Mouse (Mus musculus) neural tube, embryonic 12.5 days (tissue): Measurements from ENCODE around the gene Il31ra. TPM values are rescaled to one million over a fixed set of nuclear protein-coding genes. Genes with fewer than 3 reads are reported as not detected.

Experiments
- ATAC-seq: fragments of 200-750 bp; cut with Nextera tagmentation; 2 replicates; pipeline ENCODE4 v1.8.0; 2017; ENCODE audit warnings: low read depth, mild to moderate bottlenecking, moderate TSS enrichment, moderate library complexity; ENCODE audit not compliant: low FRiP score
- H3K27ac ChIP-seq: fragments of 300-500 bp; sonication (generic); 2 replicates; pipeline ENCODE4 v1.5.1; 2016
- H3K27me3 ChIP-seq: fragments of 300-500 bp; sonication (generic); replicated peaks from 2 replicates; pipeline ENCODE4 v1.6.1; 2016; ENCODE audit warnings: mild to moderate bottlenecking
- H3K36me3 ChIP-seq: fragments of 300-500 bp; sonication (generic); 2 replicates; pipeline ENCODE4 v1.6.1; 2016; ENCODE audit warnings: mild to moderate bottlenecking
- H3K4me1 ChIP-seq: fragments of 300-500 bp; sonication (generic); 2 replicates; pipeline ENCODE4 v1.6.1; 2016
- H3K4me2 ChIP-seq: fragments of 300-500 bp; sonication (generic); replicated peaks from 2 replicates; pipeline ENCODE4 v1.6.1; 2016; ENCODE audit warnings: mild to moderate bottlenecking
- H3K4me3 ChIP-seq: fragments of 300-500 bp; sonication (generic); 2 replicates; pipeline ENCODE4 v1.5.1; 2016
- H3K9ac ChIP-seq: fragments of 300-500 bp; sonication (generic); 2 replicates; pipeline ENCODE4 v1.6.1; 2016; ENCODE audit warnings: mild to moderate bottlenecking
- H3K9me3 ChIP-seq: fragments of 300-500 bp; sonication (generic); 2 replicates; pipeline ENCODE4 v1.6.1; 2016; ENCODE audit warnings: mild to moderate bottlenecking
- WGBS: fragments of 180-500 bp; shearing (Covaris S2); methylation state at CpG from one replicate; pipeline ENCODE4 v1.1.7; 2016; 5-methylcytosine and 5-hydroxymethylcytosine counted together
- polyA plus RNA-seq: library from polyadenylated mRNA; unstranded; fragments of >200 nt; fragmentation: Nextera tagmentation; extraction: Ambion mirVana; gene quantifications from 2 replicates; pipeline ENCODE4 v1.2.1, GENCODE M21; 2016

The Il31ra gene
- polyA plus RNA-seq, 1 experiment from 2014 or later, result 0.16 TPM

GRCm38 (mm10) chr13:112553304-112553703, 40.9 kb downstream of the Il31ra start:
- Histone ChIP-seq H3K36me3 (no peaks in the 10 kb centered on the region), H3K27ac (no peak overlapping the region), H3K9me3 (no peaks in the 10 kb centered on the region), H3K27me3 (no peaks in the 10 kb centered on the region), H3K9ac (no peak overlapping the region), H3K4me2 (no peak overlapping the region), H3K4me1 (no peaks in the 10 kb centered on the region), H3K4me3 (no peak overlapping the region)
- 96% methylated on average over 5 of the region's 5 CpGs for WGBS
- no peak for ATAC-seq

- no peak for ATAC-seq
- Histone ChIP-seq H3K4me1 (no peaks in the 10 kb centered on the region), H3K4me3 (no peak overlapping the region), H3K27ac (no peak overlapping the region), H3K27me3 (no peaks in the 10 kb centered on the region), H3K4me2 (no peak overlapping the region), H3K36me3 (no peaks in the 10 kb centered on the region), H3K9ac (no peak overlapping the region), H3K9me3 (no peaks in the 10 kb centered on the region)
- WGBS, result 89% methylated on average over 7 of the region's 7 CpGs
These were observed 42.3 kb downstream of the Il31ra start for GRCm38 (mm10) chr13:112551641-112552548.

GRCm38 (mm10) chr13:112541223-112541975, 52.8 kb downstream of the Il31ra start:
- 80% methylated on average over 10 of the region's 10 CpGs for WGBS
- no peak overlapping the region for H3K4me3 ChIP-seq
- no peak overlapping the region for H3K9ac ChIP-seq
- no peak overlapping the region for H3K4me2 ChIP-seq
- no peaks in the 10 kb centered on the region for H3K9me3 ChIP-seq
- H3K4me1 ChIP-seq, result no peaks in the 10 kb centered on the region
- no peaks in the 10 kb centered on the region for H3K36me3 ChIP-seq
- no peak overlapping the region for H3K27ac ChIP-seq
- H3K27me3 ChIP-seq, result no peaks in the 10 kb centered on the region
- ATAC-seq, result no peak

DNA sequence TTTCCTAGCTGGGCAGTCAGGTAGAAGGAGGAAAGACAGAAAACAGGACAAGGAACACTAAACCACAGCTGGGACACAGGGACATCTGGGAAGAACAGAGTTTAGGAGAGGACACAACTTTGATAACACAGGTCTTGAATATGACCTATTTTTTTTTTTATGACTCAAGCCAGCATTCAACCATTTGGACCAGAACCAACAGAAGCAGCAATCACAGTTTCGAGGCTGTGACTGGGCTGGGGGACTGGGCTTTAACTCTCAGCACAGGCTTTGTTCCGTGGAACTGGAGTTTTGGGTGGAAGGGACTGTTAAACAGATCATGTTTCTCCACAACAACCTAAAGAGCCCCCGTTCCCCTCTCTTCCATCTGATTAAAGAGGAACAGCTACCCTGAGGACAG, 53.5 kb downstream of the Il31ra start:
- WGBS, result 62% methylated on average over 3 of the region's 3 CpGs
- no peak for ATAC-seq
- H3K4me2 ChIP-seq, result no peak overlapping the region

DNA sequence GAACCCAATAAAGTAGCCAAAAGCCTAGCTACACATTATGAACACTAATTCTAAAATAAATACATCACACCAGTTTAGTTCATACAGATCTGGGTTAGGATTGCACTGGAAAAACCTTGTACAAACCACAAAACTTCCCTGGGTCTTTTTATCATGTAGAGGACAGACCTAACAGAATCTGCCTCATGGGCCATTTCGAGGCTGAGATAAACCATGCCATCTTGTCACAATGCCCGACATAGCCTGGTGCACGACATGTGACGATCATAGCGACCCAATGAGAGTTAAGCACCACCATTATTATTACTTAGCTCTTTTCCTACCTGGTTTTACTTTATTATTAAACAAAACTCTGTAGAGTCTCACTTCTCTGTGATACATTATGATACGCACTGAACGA, 57.1 kb downstream of the Il31ra start:
- H3K4me3 ChIP-seq, result no peak overlapping the region
- no peaks in the 10 kb centered on the region for H3K9me3 ChIP-seq
- no peak overlapping the region for H3K4me2 ChIP-seq
- no peaks in the 10 kb centered on the region for H3K36me3 ChIP-seq
- H3K9ac ChIP-seq, result no peak overlapping the region
- no peak overlapping the region for H3K27ac ChIP-seq
- no peaks in the 10 kb centered on the region for H3K27me3 ChIP-seq
- no peak for ATAC-seq
- H3K4me1 ChIP-seq, result no peaks in the 10 kb centered on the region
- whole genome bisulfite sequencing, result 91% methylated on average over 7 of the region's 7 CpGs

More for the DNA sequence above, 53.5 kb downstream of the Il31ra start:
- Histone ChIP-seq H3K9ac (no peak overlapping the region), H3K9me3 (no peaks in the 10 kb centered on the region), H3K4me1 (no peaks in the 10 kb centered on the region), H3K27me3 (no peaks in the 10 kb centered on the region), H3K27ac (no peak overlapping the region), H3K36me3 (no peaks in the 10 kb centered on the region), H3K4me3 (no peak overlapping the region)

GRCm38 (mm10) chr13:112536611-112537010, 57.5 kb downstream of the Il31ra start:
- no peaks in the 10 kb centered on the region for H3K27me3 ChIP-seq
- H3K36me3 ChIP-seq, result no peaks in the 10 kb centered on the region

GRCm38 (mm10) chr13:112533556-112533955, 60.6 kb downstream of the Il31ra start:
- 82% methylated on average over 9 of the region's 9 CpGs for WGBS
- Histone ChIP-seq H3K4me2 (no peak overlapping the region), H3K4me1 (no peaks in the 10 kb centered on the region), H3K27ac (no peak overlapping the region), H3K9ac (no peak overlapping the region), H3K27me3 (no peaks in the 10 kb centered on the region), H3K36me3 (no peaks in the 10 kb centered on the region), H3K9me3 (no peaks in the 10 kb centered on the region), H3K4me3 (no peak overlapping the region)
- no peak for ATAC-seq

More at GRCm38 (mm10) chr13:112536611-112537010, 57.5 kb downstream of the Il31ra start:
- no peak overlapping the region for H3K4me2 ChIP-seq
- H3K9ac ChIP-seq, result no peak overlapping the region
- H3K4me1 ChIP-seq, result no peaks in the 10 kb centered on the region
- H3K27ac ChIP-seq, result no peak overlapping the region
- no peak for ATAC-seq
- no peak overlapping the region for H3K4me3 ChIP-seq
- WGBS, result 51% methylated on average over 4 of the region's 4 CpGs
- no peaks in the 10 kb centered on the region for H3K9me3 ChIP-seq

- Histone ChIP-seq H3K4me3 (no peak overlapping the region), H3K9me3 (no peaks in the 10 kb centered on the region), H3K9ac (no peak overlapping the region), H3K4me1 (no peaks in the 10 kb centered on the region), H3K36me3 (no peaks in the 10 kb centered on the region), H3K27ac (no peak overlapping the region), H3K27me3 (no peaks in the 10 kb centered on the region), H3K4me2 (no peak overlapping the region)
- WGBS, result 87% methylated on average over 6 of the region's 6 CpGs
- no peak for ATAC-seq
These were observed 61.9 kb downstream of the Il31ra start for GRCm38 (mm10) chr13:112532235-112532634.

- WGBS, result 41% methylated on average over 3 of the region's 3 CpGs
- Histone ChIP-seq H3K4me3 (no peak overlapping the region), H3K4me1 (no peaks in the 10 kb centered on the region), H3K9me3 (no peaks in the 10 kb centered on the region), H3K27me3 (no peaks in the 10 kb centered on the region), H3K27ac (no peak overlapping the region), H3K9ac (no peak overlapping the region), H3K4me2 (no peak overlapping the region), H3K36me3 (no peaks in the 10 kb centered on the region)
- ATAC-seq, result peak; percentile 63; the same call in 1 of the 2 replicates
These were observed 64.3 kb downstream of the Il31ra start for GRCm38 (mm10) chr13:112529893-112530292.

GRCm38 (mm10) chr13:112527186-112527585, 67.0 kb downstream of the Il31ra start:
- Histone ChIP-seq H3K9me3 (no peaks in the 10 kb centered on the region), H3K4me2 (no peak overlapping the region), H3K27ac (no peak overlapping the region), H3K4me1 (no peaks in the 10 kb centered on the region), H3K4me3 (no peak overlapping the region), H3K36me3 (no peaks in the 10 kb centered on the region), H3K9ac (no peak overlapping the region), H3K27me3 (no peaks in the 10 kb centered on the region)
- ATAC-seq, result no peak
- 54% methylated on average over 1 of the region's 1 CpGs for WGBS

- WGBS, result 90% methylated on average over 10 of the region's 10 CpGs
- Histone ChIP-seq H3K27ac (no peak overlapping the region), H3K9ac (no peak overlapping the region), H3K27me3 (no peaks in the 10 kb centered on the region), H3K36me3 (no peaks in the 10 kb centered on the region), H3K9me3 (0 out of 2 replicates have a peak, but pooled peaks cover 2% of the 10 kb centered on the region), H3K4me3 (no peak overlapping the region), H3K4me1 (no peaks in the 10 kb centered on the region), H3K4me2 (no peak overlapping the region)
- no peak for ATAC-seq
These were observed 70.7 kb downstream of the Il31ra start for GRCm38 (mm10) chr13:112523346-112523970.

GRCm38 (mm10) chr13:112522896-112523295, 71.3 kb downstream of the Il31ra start:
- Histone ChIP-seq H3K4me2 (no peak overlapping the region), H3K4me3 (no peak overlapping the region), H3K27ac (no peak overlapping the region), H3K9ac (no peak overlapping the region), H3K36me3 (no peaks in the 10 kb centered on the region), H3K9me3 (peaks cover 7% of the 10 kb centered on the region; the same call in 1 of the 2 replicates), H3K4me1 (no peaks in the 10 kb centered on the region), H3K27me3 (no peaks in the 10 kb centered on the region)
- WGBS, result 80% methylated on average over 3 of the region's 3 CpGs
- no peak for ATAC-seq
